Mouse (Mus musculus): Measurements from ENCODE around the gene Serpine1. TPM values are rescaled to one million over a fixed set of nuclear protein-coding genes. Genes with fewer than 3 reads are reported as not detected.

The Serpine1 gene
- polyA plus RNA-seq, 2 experiments: 0.40 to 3.9 TPM

DNA sequence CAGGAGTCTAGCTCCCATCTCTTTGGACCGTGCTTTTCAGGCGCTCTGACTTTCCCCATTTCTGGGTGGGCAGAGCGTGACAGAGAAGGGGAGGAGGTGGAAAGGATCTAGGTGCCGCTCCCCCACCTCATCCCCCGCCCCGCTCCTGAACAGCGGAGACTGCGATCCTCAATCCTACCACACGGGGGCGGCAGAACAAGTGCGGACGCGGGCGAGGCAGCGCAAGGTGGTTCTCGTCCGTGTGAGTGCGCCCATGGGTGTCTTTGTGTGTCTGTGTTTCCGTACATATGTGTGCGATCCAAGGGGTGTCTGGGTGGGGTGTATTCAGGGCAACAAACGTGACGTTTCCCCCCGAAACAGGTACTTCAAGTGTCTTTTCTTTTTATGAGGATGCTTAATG lies 46.9 kb downstream of the Serpine1 start:
- DNase-seq (ENCODE audit: low spot score): peak; percentile 42
- ATAC-seq (ENCODE audit: low FRiP score, low read depth): 0 out of 2 replicates have a peak, but pooled peaks have one; percentile 34
- Histone ChIP-seq H3K27me3 (ENCODE audit: control insufficient read depth, insufficient read depth, low read length) (peaks cover 53% of the 10 kb centered on the region), H3K4me1 (ENCODE audit: control insufficient read depth, insufficient read depth, low read length) (0 out of 2 replicates have a peak, but pooled peaks cover 4% of the 10 kb centered on the region), H3K4me2 (replicated peaks; ENCODE audit: low read depth, low read length, severe bottlenecking) (no peak overlapping the region), H3K9me3 (ENCODE audit: control insufficient read depth, low read length) (no peaks in the 10 kb centered on the region), H3K4me3 (replicated peaks; ENCODE audit: low read length) (no peak overlapping the region), H3K36me3 (ENCODE audit: control insufficient read depth, insufficient read depth, low read length) (no peaks in the 10 kb centered on the region), H3K27ac (replicated peaks; ENCODE audit: low read depth, low read length) (no peak overlapping the region), H3K9ac (ENCODE audit: low read depth, low read length, severe bottlenecking) (no peak overlapping the region)
- no peak for TF ChIP-seq POLR2A (IDR thresholded peaks at IDR 0.05; ENCODE audit: borderline replicate concordance, extremely low read depth, insufficient read depth, insufficient read length)
- WGBS: 3% methylated on average over 23 of the region's 23 CpGs

DNA sequence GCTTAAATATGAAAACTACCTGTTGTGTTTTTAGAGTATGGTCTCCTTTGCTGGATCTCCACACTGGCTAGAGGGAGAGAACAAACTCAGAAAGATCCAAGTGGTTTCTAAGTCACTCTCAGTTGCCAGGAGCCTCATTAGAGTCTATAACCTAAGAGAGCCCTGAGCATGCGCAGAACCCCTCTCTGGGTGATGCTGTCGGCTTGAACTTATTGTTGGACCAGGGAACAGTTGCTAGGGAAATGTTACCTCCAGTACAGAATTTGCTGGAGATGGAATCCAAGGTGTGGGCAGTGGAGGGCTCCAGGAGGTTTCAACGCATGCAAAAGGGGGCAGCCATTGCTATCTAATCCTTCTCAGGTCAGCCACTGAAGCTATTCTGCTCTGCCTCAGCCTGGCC lies 47.8 kb downstream of the Serpine1 start:
- Histone ChIP-seq H3K9me3 (ENCODE audit: control insufficient read depth, low read length) (no peaks in the 10 kb centered on the region), H3K4me1 (ENCODE audit: control insufficient read depth, insufficient read depth, low read length) (no peaks in the 10 kb centered on the region), H3K36me3 (ENCODE audit: control insufficient read depth, insufficient read depth, low read length) (no peaks in the 10 kb centered on the region), H3K9ac (ENCODE audit: low read depth, low read length, severe bottlenecking) (no peak overlapping the region), H3K27me3 (ENCODE audit: control insufficient read depth, insufficient read depth, low read length) (peaks cover 46% of the 10 kb centered on the region), H3K4me2 (replicated peaks; ENCODE audit: low read depth, low read length, severe bottlenecking) (no peak overlapping the region), H3K4me3 (replicated peaks; ENCODE audit: low read length) (no peak overlapping the region), H3K27ac (replicated peaks; ENCODE audit: low read depth, low read length) (no peak overlapping the region)
- ATAC-seq (ENCODE audit: low FRiP score, low read depth) (no peak), DNase-seq (ENCODE audit: low spot score) (no peak)
- WGBS: 35% methylated on average over 3 of the region's 3 CpGs
- TF ChIP-seq POLR2A (IDR thresholded peaks at IDR 0.05; ENCODE audit: borderline replicate concordance, extremely low read depth, insufficient read depth, insufficient read length): no peak

DNA sequence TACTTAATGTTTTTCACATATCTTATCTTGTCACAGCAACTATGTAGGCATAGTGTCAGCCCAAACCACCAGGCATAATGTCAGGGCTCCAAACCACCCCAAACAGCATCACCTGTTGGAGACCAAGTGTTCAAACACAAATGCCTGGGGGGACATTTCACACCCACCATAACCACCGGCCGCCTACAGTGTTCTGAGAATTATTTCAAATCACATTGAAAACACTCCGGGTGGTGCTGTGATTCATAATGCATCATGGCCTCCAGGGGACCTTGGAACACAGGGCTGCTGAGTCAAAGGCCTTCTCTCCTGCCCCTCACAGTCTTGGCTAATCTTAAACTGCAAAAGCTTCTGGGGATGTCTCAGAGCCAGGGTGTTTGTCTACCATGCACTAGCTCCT lies 56.2 kb downstream of the Serpine1 start:
- no peaks in the 10 kb centered on the region for H3K4me1 ChIP-seq (ENCODE audit: control insufficient read depth, insufficient read depth, low read length)
- no peak overlapping the region for H3K4me3 ChIP-seq (replicated peaks; ENCODE audit: low read length)
- H3K27ac ChIP-seq (replicated peaks; ENCODE audit: low read depth, low read length): no peak overlapping the region
- 86% methylated on average over 3 of the region's 3 CpGs for WGBS
- TF ChIP-seq POLR2A (IDR thresholded peaks at IDR 0.05; ENCODE audit: borderline replicate concordance, extremely low read depth, insufficient read depth, insufficient read length): no peak
- no peak for DNase-seq (ENCODE audit: low spot score)
- H3K36me3 ChIP-seq (ENCODE audit: control insufficient read depth, insufficient read depth, low read length): no peaks in the 10 kb centered on the region
- H3K9me3 ChIP-seq (ENCODE audit: control insufficient read depth, low read length): no peaks in the 10 kb centered on the region
- no peak overlapping the region for H3K4me2 ChIP-seq (replicated peaks; ENCODE audit: low read depth, low read length, severe bottlenecking)
- H3K27me3 ChIP-seq (ENCODE audit: control insufficient read depth, insufficient read depth, low read length): no peaks in the 10 kb centered on the region
- H3K9ac ChIP-seq (ENCODE audit: low read depth, low read length, severe bottlenecking): no peak overlapping the region
- no peak for ATAC-seq (ENCODE audit: low FRiP score, low read depth)

DNA sequence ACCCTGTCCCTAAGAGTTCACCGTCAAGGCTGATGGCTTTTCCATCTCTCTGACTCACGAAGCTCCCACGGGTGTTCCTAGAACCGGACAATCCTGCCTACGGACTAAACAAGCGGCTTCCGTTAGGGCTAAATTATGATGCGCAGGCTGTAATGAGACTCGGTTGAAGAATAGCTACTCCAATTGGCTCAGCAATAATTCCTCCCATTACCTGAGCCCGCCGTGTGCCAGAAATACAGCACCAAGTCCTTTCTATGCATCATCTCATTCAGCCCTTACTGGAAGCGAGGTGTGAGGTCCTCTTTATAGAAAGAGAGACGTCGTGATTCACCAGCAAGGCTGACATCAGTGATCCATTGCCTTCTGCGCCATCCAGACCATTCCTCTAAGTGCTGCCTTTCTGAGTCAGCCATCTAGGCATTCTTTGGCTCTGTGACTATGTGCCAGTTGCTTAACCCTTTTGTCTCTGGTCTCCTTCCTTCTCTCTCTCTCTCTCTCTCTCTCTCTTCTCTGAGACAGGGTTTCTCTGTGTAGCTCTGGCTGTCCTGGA lies 59.6 kb downstream of the Serpine1 start:
- Histone ChIP-seq H3K27ac (replicated peaks; ENCODE audit: low read depth, low read length) (no peak overlapping the region), H3K27me3 (ENCODE audit: control insufficient read depth, insufficient read depth, low read length) (no peaks in the 10 kb centered on the region), H3K9me3 (ENCODE audit: control insufficient read depth, low read length) (no peaks in the 10 kb centered on the region), H3K36me3 (ENCODE audit: control insufficient read depth, insufficient read depth, low read length) (no peaks in the 10 kb centered on the region), H3K4me1 (ENCODE audit: control insufficient read depth, insufficient read depth, low read length) (no peaks in the 10 kb centered on the region), H3K9ac (ENCODE audit: low read depth, low read length, severe bottlenecking) (no peak overlapping the region), H3K4me2 (replicated peaks; ENCODE audit: low read depth, low read length, severe bottlenecking) (no peak overlapping the region), H3K4me3 (replicated peaks; ENCODE audit: low read length) (no peak overlapping the region)
- no peak for TF ChIP-seq POLR2A (IDR thresholded peaks at IDR 0.05; ENCODE audit: borderline replicate concordance, extremely low read depth, insufficient read depth, insufficient read length)
- DNase-seq (ENCODE audit: low spot score) (no peak), ATAC-seq (ENCODE audit: low FRiP score, low read depth) (no peak)
- 73% methylated on average over 15 of the region's 15 CpGs for WGBS

Other genes with a start within 250 kb of the Serpine1 start
- gene Col26a1, start 189.1 kb downstream of the Serpine1 start, polyA plus RNA-seq (2012; rRNA removed): 219 and 265 TPM in 2 replicates
- 85.5 and 109 TPM in 2 replicates for gene Col26a1, start 189.1 kb downstream of the Serpine1 start, polyA plus RNA-seq (2014; fragmentation: Nextera tagmentation; extraction: Ambion mirVana)
- 23.4 and 28.8 TPM in 2 replicates for gene Ift22, start 164.1 kb downstream of the Serpine1 start, polyA plus RNA-seq (2012; rRNA removed)
- 56.6 and 58.9 TPM in 2 replicates for gene Ift22, start 164.1 kb downstream of the Serpine1 start, polyA plus RNA-seq (2014; fragmentation: Nextera tagmentation; extraction: Ambion mirVana)
- gene Fis1, start 119.0 kb downstream of the Serpine1 start, polyA plus RNA-seq (2012; rRNA removed): 194 and 225 TPM in 2 replicates
- 284 and 300 TPM in 2 replicates for gene Fis1, start 119.0 kb downstream of the Serpine1 start, polyA plus RNA-seq (2014; fragmentation: Nextera tagmentation; extraction: Ambion mirVana)
- 0.60 and 0.74 TPM in 2 replicates for gene Cldn15, start 105.7 kb downstream of the Serpine1 start, polyA plus RNA-seq (2012; rRNA removed)
- gene Cldn15, start 105.7 kb downstream of the Serpine1 start, polyA plus RNA-seq (2014; fragmentation: Nextera tagmentation; extraction: Ambion mirVana): 0.28 TPM in 1 of 2 replicates, not detected in the other
- gene Plod3, start 85.2 kb downstream of the Serpine1 start, polyA plus RNA-seq (2012; rRNA removed): 114 and 126 TPM in 2 replicates
- 54.0 and 55.1 TPM in 2 replicates for gene Plod3, start 85.2 kb downstream of the Serpine1 start, polyA plus RNA-seq (2014; fragmentation: Nextera tagmentation; extraction: Ambion mirVana)
- 82.4 and 82.7 TPM in 2 replicates for gene Znhit1, start 84.2 kb downstream of the Serpine1 start, polyA plus RNA-seq (2012; rRNA removed)
- gene Znhit1, start 84.2 kb downstream of the Serpine1 start, polyA plus RNA-seq (2014; fragmentation: Nextera tagmentation; extraction: Ambion mirVana): 105 and 112 TPM in 2 replicates
- gene Vgf, start 45.9 kb downstream of the Serpine1 start, polyA plus RNA-seq (2012; rRNA removed): 0.08 and 0.21 TPM in 2 replicates
- 0.11 TPM in 1 of 2 replicates, not detected in the other for gene Vgf, start 45.9 kb downstream of the Serpine1 start, polyA plus RNA-seq (2014; fragmentation: Nextera tagmentation; extraction: Ambion mirVana)
- gene Ap1s1, start 26.1 kb downstream of the Serpine1 start, polyA plus RNA-seq (2012; rRNA removed): 98.3 and 112 TPM in 2 replicates
- 144 and 146 TPM in 2 replicates for gene Ap1s1, start 26.1 kb downstream of the Serpine1 start, polyA plus RNA-seq (2014; fragmentation: Nextera tagmentation; extraction: Ambion mirVana)
- 3.1 and 4.0 TPM in 2 replicates for gene Trim56, start 43.9 kb upstream of the Serpine1 start, polyA plus RNA-seq (2012; rRNA removed)
- gene Trim56, start 43.9 kb upstream of the Serpine1 start, polyA plus RNA-seq (2014; fragmentation: Nextera tagmentation; extraction: Ambion mirVana): 9.1 and 9.5 TPM in 2 replicates
- not detected in 2 replicates for gene Muc3, start 77.1 kb upstream of the Serpine1 start, polyA plus RNA-seq (2012; rRNA removed)
- gene Muc3, start 77.1 kb upstream of the Serpine1 start, polyA plus RNA-seq (2014; fragmentation: Nextera tagmentation; extraction: Ambion mirVana): not detected in 2 replicates
- gene Muc3a, start 140.1 kb upstream of the Serpine1 start, polyA plus RNA-seq (2012; rRNA removed): 0.73 and 1.4 TPM in 2 replicates
- 0.10 TPM in 1 of 2 replicates, not detected in the other for gene Muc3a, start 140.1 kb upstream of the Serpine1 start, polyA plus RNA-seq (2014; fragmentation: Nextera tagmentation; extraction: Ambion mirVana)
- gene Ache, start 215.3 kb upstream of the Serpine1 start, polyA plus RNA-seq (2012; rRNA removed): 21.8 and 28.7 TPM in 2 replicates
- gene Ache, start 215.3 kb upstream of the Serpine1 start, polyA plus RNA-seq (2014; fragmentation: Nextera tagmentation; extraction: Ambion mirVana): 18.0 and 21.8 TPM in 2 replicates
- 10.4 and 10.5 TPM in 2 replicates for gene Ufsp1, start 222.4 kb upstream of the Serpine1 start, polyA plus RNA-seq (2012; rRNA removed)
- gene Ufsp1, start 222.4 kb upstream of the Serpine1 start, polyA plus RNA-seq (2014; fragmentation: Nextera tagmentation; extraction: Ambion mirVana): 9.8 and 10.2 TPM in 2 replicates
- gene Srrt, start 235.4 kb upstream of the Serpine1 start, polyA plus RNA-seq (2012; rRNA removed): 263 and 300 TPM in 2 replicates
- gene Srrt, start 235.4 kb upstream of the Serpine1 start, polyA plus RNA-seq (2014; fragmentation: Nextera tagmentation; extraction: Ambion mirVana): 104 and 109 TPM in 2 replicates
- gene Trip6, start 242.1 kb upstream of the Serpine1 start, polyA plus RNA-seq (2012; rRNA removed): 131 and 155 TPM in 2 replicates
- 91.0 and 105 TPM in 2 replicates for gene Trip6, start 242.1 kb upstream of the Serpine1 start, polyA plus RNA-seq (2014; fragmentation: Nextera tagmentation; extraction: Ambion mirVana)

All from limb, embryonic 14.5 days (tissue).